Mouse (Mus musculus): ENCODE measurements at regions not wholly inside any gene's neighbourhood (a gene's known extent, or its start where the extent isn't known, plus 50 kb on each side); places are given as distances from the start of the nearest gene placed in this dataset.
"Not testable (repeated sequence)": the region's sequence is repeated elsewhere in the genome, so short reads cannot be mapped to it uniquely, and the experiment has no call there.

DNA sequence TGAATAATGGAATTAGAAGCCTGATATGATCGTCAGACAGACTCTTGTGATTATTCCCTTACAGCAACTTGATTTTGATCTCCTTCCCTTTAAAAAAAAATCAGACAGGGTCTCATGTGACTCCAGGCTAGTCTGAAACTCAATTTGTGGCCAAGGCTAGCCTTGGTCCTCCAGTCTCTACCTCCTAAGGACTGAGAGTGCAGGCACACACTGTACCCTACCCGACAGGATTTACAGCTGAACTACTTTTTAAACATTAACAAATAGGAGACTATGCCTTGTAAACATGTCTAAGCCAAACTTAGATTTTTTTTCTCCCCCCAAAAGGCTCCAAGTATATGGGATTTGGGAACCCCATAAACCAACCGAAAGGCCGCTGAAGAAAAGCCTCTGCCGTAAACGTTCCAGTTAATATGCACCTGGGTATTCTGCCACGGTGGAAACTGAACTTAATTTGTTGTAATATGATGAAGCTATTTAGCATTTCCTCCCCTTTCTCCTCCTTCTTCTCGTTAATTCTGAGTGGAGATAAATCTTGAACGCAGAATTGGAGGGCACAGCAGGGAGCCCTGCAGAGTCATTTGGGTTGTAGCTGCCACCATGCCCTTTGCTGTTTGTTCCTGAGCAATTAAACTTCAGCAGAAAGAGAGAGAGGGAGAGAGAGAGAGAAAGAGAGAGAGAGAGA is 170.0 kb upstream of the Kit start:
- no peak for ATAC-seq (ENCODE audit: poor library complexity, severe bottlenecking)

- no peak for ATAC-seq (ENCODE audit: poor library complexity, severe bottlenecking)
Observed at GRCm38 (mm10) chr5:75405496-75405895, 169.2 kb upstream of the Kit start.

GRCm38 (mm10) chr5:75407686-75408085 is 167.0 kb upstream of the Kit start:
- no peak for ATAC-seq (ENCODE audit: poor library complexity, severe bottlenecking)

DNA sequence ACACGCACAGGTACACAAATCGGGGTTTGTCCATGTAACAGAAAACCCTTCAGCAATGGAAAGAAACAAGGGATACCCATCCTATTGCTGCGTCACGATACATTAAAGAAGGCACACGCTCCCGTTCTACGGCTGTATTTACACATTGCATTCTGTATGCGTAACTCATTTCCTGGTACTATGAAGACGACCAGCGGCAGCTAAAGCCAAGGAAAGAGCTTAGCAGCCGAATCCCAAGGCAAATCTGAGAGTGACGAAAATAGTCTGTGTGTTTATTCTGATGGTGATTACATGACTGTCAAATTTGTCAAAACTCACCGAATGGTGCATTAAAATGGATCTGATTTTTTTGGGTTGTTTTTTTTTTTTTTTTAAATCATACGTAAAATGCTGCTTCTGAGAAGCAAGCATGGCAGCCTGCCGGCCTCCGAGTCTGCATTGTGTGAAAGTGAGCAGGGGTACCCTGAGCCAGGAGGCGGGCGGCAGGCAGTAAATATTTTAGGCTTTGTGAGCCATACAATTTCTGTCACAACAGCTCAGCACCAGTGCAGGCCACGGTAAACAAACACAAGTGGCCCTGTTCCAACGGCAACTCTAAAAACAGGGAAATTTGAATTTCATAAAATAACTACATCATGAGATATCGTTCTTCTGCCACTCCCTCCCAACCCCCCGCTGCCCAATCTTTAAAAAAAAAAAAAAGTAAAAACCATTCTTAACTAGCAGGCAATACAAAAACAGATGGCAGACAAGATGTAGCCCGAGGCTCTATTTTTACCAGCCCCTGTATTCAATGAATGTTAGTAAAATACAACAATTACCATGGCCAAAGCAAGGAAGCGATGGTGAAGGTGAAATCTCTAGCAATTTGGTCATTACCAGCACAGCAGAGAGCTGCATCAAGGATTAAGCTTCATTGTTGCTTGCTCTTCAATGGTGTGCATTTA is 164.2 kb upstream of the Kit start:
- no peak for ATAC-seq (ENCODE audit: poor library complexity, severe bottlenecking)

- ATAC-seq (ENCODE audit: poor library complexity, severe bottlenecking) = not testable (repeated sequence)
Observed at GRCm38 (mm10) chr5:75419282-75419681, 155.4 kb upstream of the Kit start.

GRCm38 (mm10) chr5:75432885-75433284 is 141.8 kb upstream of the Kit start:
- no peak for ATAC-seq (ENCODE audit: poor library complexity, severe bottlenecking)

DNA sequence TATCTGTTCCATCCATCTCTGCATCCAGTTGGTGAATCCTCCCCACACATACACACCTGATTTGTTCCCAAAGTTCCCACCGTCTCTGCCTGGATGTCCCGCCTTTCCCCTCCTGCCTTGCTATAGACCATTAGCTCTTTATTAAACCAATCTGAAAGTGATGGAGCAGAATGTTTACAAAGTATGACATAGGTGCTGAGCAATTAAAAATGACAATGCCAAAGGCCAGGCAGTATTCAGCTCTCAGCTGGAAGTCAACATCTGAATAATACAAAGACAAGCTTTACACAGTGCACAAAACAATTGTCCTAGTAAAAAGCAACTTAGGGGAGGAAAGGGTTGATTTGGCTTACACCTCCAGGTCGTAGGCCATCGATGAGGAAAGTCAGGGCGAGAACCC is 136.8 kb upstream of the Kit start:
- no peak for ATAC-seq (ENCODE audit: poor library complexity, severe bottlenecking)

DNA sequence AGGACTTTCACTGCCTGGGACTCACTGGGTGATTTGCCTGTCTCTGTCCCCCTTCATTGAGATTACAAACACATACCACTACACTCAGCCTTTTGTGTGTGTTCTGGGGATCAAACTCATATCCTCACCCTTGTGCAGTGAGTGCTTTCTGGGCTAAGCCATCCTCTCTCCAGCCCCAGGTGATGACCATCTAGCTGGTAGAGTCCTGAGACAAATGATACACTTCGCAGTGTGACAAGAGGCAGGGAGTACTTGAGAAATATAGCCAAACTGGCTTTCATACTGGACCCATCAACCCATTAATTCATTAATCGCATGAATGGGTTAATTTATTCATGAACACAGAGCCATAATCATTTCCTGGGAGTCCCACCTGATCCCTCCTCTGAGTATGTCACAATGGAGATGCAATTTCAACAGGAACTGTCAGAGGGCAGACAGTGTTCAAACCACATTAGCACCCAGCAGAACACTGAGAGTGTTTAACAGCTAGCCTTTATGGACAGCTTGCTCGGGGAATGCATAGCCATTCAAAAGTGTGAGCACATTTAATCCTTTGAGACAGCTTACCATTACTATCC is 130.6 kb upstream of the Kit start:
- ATAC-seq (ENCODE audit: poor library complexity, severe bottlenecking) = no peak

DNA sequence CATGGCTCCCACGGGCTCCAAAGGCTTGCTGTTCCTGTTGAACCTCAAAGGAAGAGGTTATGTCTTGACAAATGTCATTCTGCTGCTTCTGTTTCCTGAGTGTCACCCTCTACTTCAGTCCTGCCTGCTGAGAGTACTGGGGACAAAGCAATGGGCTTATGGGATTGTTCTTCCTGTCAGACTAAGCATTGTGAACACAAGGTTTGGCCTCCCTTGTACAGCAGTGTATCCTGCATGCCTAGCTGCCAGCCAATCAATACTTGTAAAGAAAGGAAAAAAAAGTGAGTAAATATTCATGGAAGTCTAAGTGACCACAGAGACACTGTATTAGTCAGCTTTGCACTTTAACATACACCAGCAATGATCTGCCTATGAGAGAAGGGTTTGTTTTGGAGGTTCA is 128.3 kb upstream of the Kit start:
- ATAC-seq (ENCODE audit: poor library complexity, severe bottlenecking) = no peak

DNA sequence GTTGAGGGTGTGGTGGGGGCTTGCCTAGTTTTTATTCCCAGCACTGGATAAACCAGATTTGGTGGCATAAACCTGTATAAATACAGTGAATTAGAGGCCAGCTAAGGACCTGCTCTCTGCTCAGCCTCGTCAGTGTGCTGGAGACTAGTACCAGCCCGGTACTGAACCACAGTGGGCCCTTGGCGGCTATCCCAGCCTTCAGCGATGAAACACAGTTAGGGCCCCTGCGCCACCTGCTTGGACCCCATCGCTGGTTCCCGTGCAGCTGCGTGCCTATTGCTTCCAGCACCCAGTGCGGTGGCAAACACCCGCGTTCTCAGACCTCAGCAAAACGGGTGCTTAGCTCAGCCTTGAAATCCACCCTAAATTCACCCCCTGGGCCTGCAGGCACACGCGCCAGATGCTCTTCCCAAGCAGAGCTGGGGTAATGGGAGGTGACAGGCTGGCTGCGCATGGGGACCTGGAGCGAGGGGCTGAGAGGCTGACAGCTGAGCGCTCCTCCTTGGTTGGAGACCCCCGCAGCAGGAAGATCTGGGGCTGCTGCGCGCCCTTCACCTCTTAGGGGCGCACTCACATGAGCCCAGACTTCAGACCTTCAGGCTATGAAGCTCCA is 124.7 kb upstream of the Kit start:
- ATAC-seq (ENCODE audit: poor library complexity, severe bottlenecking) = no peak

- ATAC-seq (ENCODE audit: poor library complexity, severe bottlenecking) = no peak
Observed at GRCm38 (mm10) chr5:75450564-75450963, 124.2 kb upstream of the Kit start.

DNA sequence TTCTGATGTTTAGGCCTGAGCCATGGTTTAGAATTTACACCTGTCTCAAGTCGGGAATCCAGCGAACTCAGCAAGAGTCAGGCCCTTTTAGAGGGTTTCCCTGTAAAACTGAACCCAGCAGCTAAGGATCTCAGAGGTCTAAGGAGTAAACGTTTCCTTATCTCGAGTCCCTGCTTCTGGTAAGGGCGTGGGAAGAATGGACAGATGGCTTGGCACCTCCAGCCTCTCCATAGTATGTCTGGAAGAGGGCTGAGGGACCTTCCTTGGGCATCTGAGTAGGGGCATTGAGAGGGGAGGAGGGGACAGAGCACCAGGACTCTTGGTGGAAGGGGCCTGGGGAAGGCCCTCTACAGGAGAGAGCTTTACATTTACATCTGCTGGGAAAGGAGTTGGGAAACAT is 123.6 kb upstream of the Kit start:
- no peak for ATAC-seq (ENCODE audit: poor library complexity, severe bottlenecking)

- ATAC-seq (ENCODE audit: poor library complexity, severe bottlenecking) = no peak
Observed at GRCm38 (mm10) chr5:75451693-75452092, 123.0 kb upstream of the Kit start.

DNA sequence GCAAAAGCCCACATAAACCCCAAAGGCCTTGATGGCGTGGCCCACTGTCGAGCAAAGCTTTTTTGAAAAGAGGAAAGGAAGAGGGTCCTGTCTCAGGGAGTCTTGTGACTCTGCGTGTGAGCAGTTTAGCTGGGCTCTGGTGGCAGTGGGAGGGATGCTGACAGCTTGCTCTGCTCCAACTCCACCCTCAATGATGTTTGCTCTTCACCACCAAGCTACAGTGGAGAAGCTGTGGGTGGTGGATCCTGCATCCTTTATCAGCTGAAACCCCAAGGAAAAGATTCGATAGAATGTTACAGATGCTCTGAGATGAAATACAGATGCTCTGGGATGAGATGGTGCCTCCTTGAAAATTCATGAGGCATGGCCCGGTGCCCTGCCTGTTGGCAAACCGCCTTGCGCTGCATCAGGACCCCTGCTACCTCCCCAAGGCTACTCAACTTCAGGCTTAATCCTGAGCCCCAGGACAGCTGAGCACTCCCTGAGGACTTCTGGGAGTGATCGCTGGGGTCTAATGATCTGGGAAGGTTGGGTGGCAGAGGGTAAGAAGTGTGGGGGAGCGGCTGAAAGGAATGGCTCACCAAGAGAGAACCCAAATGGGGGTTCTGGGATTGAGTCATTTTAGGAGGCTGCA is 120.8 kb upstream of the Kit start:
- no peak for ATAC-seq (ENCODE audit: poor library complexity, severe bottlenecking)

DNA sequence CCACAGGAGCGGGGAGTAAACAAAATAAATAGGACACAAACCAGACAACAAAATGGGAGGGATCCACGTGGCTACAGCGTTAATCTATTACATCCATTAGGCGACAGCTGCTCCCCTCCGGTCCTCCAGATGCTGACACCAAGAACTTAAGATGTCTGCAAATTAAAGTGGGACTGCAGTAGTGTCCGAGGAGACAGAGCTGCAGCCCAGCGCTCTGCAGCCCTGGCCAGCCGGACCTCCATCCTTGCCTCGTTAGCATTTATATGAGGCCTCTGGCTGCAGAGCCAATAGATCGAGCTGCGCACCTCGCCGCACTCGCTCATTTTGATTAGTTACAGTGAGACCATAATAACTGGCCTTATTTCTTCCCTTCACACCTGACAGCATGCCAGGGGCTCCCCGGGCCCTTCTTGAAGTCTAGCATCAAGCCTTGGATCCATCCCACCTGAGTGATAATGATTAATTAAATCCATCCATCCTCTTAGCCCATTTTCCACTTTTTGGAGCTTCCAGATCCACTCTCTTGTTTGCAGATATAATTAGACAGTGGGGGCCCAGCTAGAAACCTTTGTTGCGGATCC is 119.7 kb upstream of the Kit start:
- ATAC-seq (ENCODE audit: poor library complexity, severe bottlenecking) = no peak

DNA sequence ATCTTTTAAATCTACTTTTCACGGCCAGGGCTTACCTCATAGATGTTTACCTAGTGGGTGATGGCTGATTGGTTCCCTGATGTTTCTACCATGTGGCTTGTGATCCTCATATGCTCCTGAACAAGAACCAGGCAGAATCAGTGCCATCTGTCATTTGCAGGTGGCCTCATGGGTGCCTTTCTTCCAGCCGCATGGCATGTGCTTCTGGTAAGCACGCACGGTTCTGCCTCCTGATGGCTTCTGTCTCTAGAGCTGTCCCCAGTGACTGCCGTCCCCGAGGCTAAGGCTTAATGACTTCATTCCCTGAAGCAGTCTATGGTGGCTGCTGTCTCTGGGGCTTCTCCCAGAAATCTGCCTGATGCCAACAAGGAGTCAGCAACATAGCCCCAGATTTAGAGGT is 117.3 kb upstream of the Kit start:
- ATAC-seq (ENCODE audit: poor library complexity, severe bottlenecking) = no peak

DNA sequence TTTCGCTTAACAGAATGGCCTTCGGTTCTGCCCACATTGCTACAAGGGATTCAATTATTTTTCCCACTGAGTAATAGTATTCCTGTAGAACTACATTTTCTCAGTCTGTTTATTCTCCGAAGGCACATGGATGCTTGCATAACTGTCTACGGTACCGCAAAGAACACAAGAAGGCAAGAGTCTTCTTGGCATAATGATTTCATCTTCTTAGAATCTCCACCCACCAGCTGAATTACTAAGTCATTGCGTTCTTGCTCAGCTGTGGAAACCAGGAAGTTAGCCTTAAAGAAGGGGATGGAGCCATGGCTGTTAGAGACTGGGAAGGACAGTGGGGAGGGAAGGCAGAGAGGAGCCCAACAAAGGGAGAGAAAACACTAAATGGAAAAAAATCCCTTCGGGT is 116.4 kb upstream of the Kit start:
- ATAC-seq (ENCODE audit: poor library complexity, severe bottlenecking) = peak; percentile 41; the same call in 1 of the 2 replicates

- ATAC-seq (ENCODE audit: poor library complexity, severe bottlenecking) = peak; percentile 13; the same call in 1 of the 2 replicates
Observed at GRCm38 (mm10) chr5:75459758-75460354, 114.9 kb upstream of the Kit start.

- ATAC-seq (ENCODE audit: poor library complexity, severe bottlenecking) = peak; percentile 79
Observed at GRCm38 (mm10) chr5:75460414-75461025, 114.2 kb upstream of the Kit start.

DNA sequence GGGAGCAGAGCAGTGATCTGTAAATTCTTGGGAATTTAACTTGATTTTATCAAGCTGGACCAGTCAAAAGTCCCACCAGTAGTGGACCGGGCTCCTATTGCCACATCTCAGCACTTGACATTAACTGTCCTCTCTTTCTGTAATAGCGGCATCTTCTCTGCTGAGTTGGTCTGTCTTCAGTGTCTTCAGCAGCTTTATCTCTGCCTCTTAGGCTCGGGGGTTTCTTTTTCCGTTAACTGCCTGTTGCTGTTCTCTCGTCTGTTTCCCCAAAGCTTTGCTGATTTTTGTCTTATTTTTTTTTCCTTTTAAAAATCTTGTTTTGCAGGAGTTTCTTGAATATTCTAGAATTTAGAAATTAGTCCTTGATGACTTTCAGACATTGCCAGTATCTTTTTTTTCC is 113.3 kb upstream of the Kit start:
- no peak for ATAC-seq (ENCODE audit: poor library complexity, severe bottlenecking)
